Mouse (Mus musculus) ES-Bruce4 (cell line): ENCODE data around the gene Npepps. TPM values are rescaled to one million over a fixed set of nuclear protein-coding genes. Genes with fewer than 3 reads are reported as not detected.

ENCODE experiments used
- H3K27ac ChIP-seq: 2 replicates; pipeline ENCODE4 v1.5.1; 2012; ENCODE audit warnings: low read length, inconsistent platforms; ENCODE audit not compliant: insufficient read depth
- H3K27me3 ChIP-seq: 2 replicates; pipeline ENCODE4 v1.6.1; 2012; ENCODE audit warnings: mild to moderate bottlenecking, low read length, inconsistent platforms; ENCODE audit not compliant: control insufficient read depth, poor library complexity, insufficient read depth, severe bottlenecking
- H3K36me3 ChIP-seq: 2 replicates; pipeline ENCODE4 v1.6.1; 2012; ENCODE audit warnings: inconsistent platforms, mild to moderate bottlenecking, low read length, moderate library complexity; ENCODE audit not compliant: control insufficient read depth, poor library complexity, insufficient read depth, severe bottlenecking
- H3K4me1 ChIP-seq: one replicate; pipeline ENCODE4 v1.8.1; 2011; ENCODE audit warnings: low read length; ENCODE audit not compliant: control insufficient read depth, insufficient read depth
- H3K4me3 ChIP-seq: 2 replicates; pipeline ENCODE4 v1.5.1; 2011; ENCODE audit warnings: low read depth, mild to moderate bottlenecking, low read length
- H3K9ac ChIP-seq: 2 replicates; pipeline ENCODE4 v1.6.1; 2012; ENCODE audit warnings: low read depth, mild to moderate bottlenecking, inconsistent platforms; ENCODE audit not compliant: poor library complexity, severe bottlenecking
- H3K9me3 ChIP-seq: replicated peaks from 2 replicates; pipeline ENCODE4 v1.6.1; 2012; ENCODE audit warnings: mild to moderate bottlenecking, low read length, inconsistent platforms; ENCODE audit not compliant: control insufficient read depth, poor library complexity, insufficient read depth, severe bottlenecking
- CTCF ChIP-seq: IDR thresholded peaks from one replicate; pipeline ENCODE4 v1.8.1; 2011; ENCODE audit warnings: low read depth, low read length
- EP300 ChIP-seq: IDR thresholded peaks from 2 replicates; pipeline ENCODE4 v1.6.1; 2011; ENCODE audit warnings: low read depth, low read length; ENCODE audit not compliant: insufficient read depth
- POLR2A ChIP-seq: IDR thresholded peaks from one replicate; pipeline ENCODE4 v1.8.1; 2011; ENCODE audit warnings: low read length; ENCODE audit not compliant: insufficient read depth
- polyA plus RNA-seq: library from polyadenylated mRNA; stranded (reverse); fragments of >200 nt; gene quantifications from 2 replicates; pipeline ENCODE4 v1.2.4, GENCODE M21; 2011; ENCODE audit warnings: low read depth; ENCODE audit not compliant: missing spikeins, insufficient read depth, insufficient read length

Gene Npepps
- polyA plus RNA-seq, 1 experiment = 213 TPM

GRCm38 (mm10) chr11:97186947-97187763 lies 93.3 kb downstream of the Npepps start:
- TF ChIP-seq POLR2A (no peak), EP300 (0 out of 2 replicates have a peak, but pooled peaks have one; percentile 36), CTCF (no peak)
- H3K4me3 ChIP-seq = peak overlapping the region; percentile 99
- H3K27ac ChIP-seq = peak overlapping the region; percentile 86
- peaks cover 46% of the 10 kb centered on the region for H3K36me3 ChIP-seq
- H3K9ac ChIP-seq = peak overlapping the region; percentile 97
- no peaks in the 10 kb centered on the region for H3K4me1 ChIP-seq
- no peaks in the 10 kb centered on the region for H3K9me3 ChIP-seq
- no peaks in the 10 kb centered on the region for H3K27me3 ChIP-seq

- Histone ChIP-seq H3K4me1 (no peaks in the 10 kb centered on the region), H3K4me3 (peak overlapping the region; percentile 31; the same call in 1 of the 2 replicates), H3K27ac (no peak overlapping the region), H3K36me3 (peaks cover 58% of the 10 kb centered on the region), H3K27me3 (no peaks in the 10 kb centered on the region), H3K9ac (peak overlapping the region; percentile 97), H3K9me3 (no peaks in the 10 kb centered on the region)
- no peak for TF ChIP-seq EP300
- no peak for TF ChIP-seq POLR2A
Measured at GRCm38 (mm10) chr11:97185704-97186614, 94.5 kb downstream of the Npepps start.

GRCm38 (mm10) chr11:97184875-97185274 lies 95.6 kb downstream of the Npepps start:
- Histone ChIP-seq H3K27ac (no peak overlapping the region), H3K36me3 (peaks cover 69% of the 10 kb centered on the region), H3K4me3 (no peak overlapping the region), H3K4me1 (no peaks in the 10 kb centered on the region), H3K27me3 (no peaks in the 10 kb centered on the region), H3K9me3 (no peaks in the 10 kb centered on the region), H3K9ac (no peak overlapping the region)
- TF ChIP-seq POLR2A (no peak), CTCF (no peak)

- TF ChIP-seq CTCF (no peak), POLR2A (no peak), EP300 (no peak)
- Histone ChIP-seq H3K4me1 (no peaks in the 10 kb centered on the region), H3K27ac (no peak overlapping the region), H3K27me3 (no peaks in the 10 kb centered on the region), H3K9me3 (no peaks in the 10 kb centered on the region), H3K36me3 (peaks cover 92% of the 10 kb centered on the region), H3K4me3 (no peak overlapping the region), H3K9ac (no peak overlapping the region)
Measured at GRCm38 (mm10) chr11:97182446-97182845, 98.0 kb downstream of the Npepps start.

GRCm38 (mm10) chr11:97181061-97181460 lies 99.4 kb downstream of the Npepps start:
- H3K27ac ChIP-seq = no peak overlapping the region; the same call in 1 of the 2 replicates
- no peak for TF ChIP-seq CTCF
- no peak for TF ChIP-seq EP300
- no peak for TF ChIP-seq POLR2A

More at GRCm38 (mm10) chr11:97181061-97181460, 99.4 kb downstream of the Npepps start:
- H3K9me3 ChIP-seq = no peaks in the 10 kb centered on the region
- no peak overlapping the region for H3K4me3 ChIP-seq
- H3K4me1 ChIP-seq = no peaks in the 10 kb centered on the region
- H3K27me3 ChIP-seq = no peaks in the 10 kb centered on the region
- H3K9ac ChIP-seq = no peak overlapping the region
- H3K36me3 ChIP-seq = peaks cover 98% of the 10 kb centered on the region
